Mouse (Mus musculus) kidney, postnatal 0 days (tissue): ENCODE measurements around the gene Bola3. TPM values are rescaled to one million over a fixed set of nuclear protein-coding genes. Genes with fewer than 3 reads are reported as not detected.

Source experiments
- ATAC-seq: fragments of 200-750 bp; cut with Nextera tagmentation; replicated peaks from 2 replicates; pipeline ENCODE4 v1.8.0; 2017; ENCODE audit warnings: low read depth, moderate number of reproducible peaks, moderate TSS enrichment, moderate library complexity; ENCODE audit not compliant: low FRiP score
- DNase-seq: peaks from one replicate; pipeline ENCODE4 v3.0.0-alpha.2; 2016; ENCODE audit warnings: low spot score
- H3K27ac ChIP-seq: fragments of 300-500 bp; sonication (generic); 2 replicates; pipeline ENCODE4 v1.5.1; 2014; ENCODE audit warnings: mild to moderate bottlenecking
- H3K27me3 ChIP-seq: fragments of 300-500 bp; sonication (generic); 2 replicates; pipeline ENCODE4 v1.6.1; 2014; ENCODE audit warnings: low read length, mixed read lengths; ENCODE audit not compliant: insufficient read depth
- H3K36me3 ChIP-seq: fragments of 300-500 bp; sonication (generic); 2 replicates; pipeline ENCODE4 v1.6.1; 2014; ENCODE audit warnings: low read length, mixed read lengths; ENCODE audit not compliant: insufficient read depth
- H3K4me1 ChIP-seq: fragments of 300-500 bp; sonication (generic); replicated peaks from 2 replicates; pipeline ENCODE4 v1.6.1; 2014; ENCODE audit warnings: antibody characterized with exemption, low read length, mixed read lengths; ENCODE audit not compliant: insufficient read depth
- H3K4me2 ChIP-seq: fragments of 300-500 bp; sonication (generic); 2 replicates; pipeline ENCODE4 v1.6.1; 2014; ENCODE audit warnings: mild to moderate bottlenecking, low read length, moderate library complexity, mixed read lengths
- H3K4me3 ChIP-seq: fragments of 300-500 bp; sonication (generic); replicated peaks from 2 replicates; pipeline ENCODE4 v1.5.1; 2014; ENCODE audit warnings: low read depth, low read length
- H3K9ac ChIP-seq: fragments of 300-500 bp; sonication (generic); 2 replicates; pipeline ENCODE4 v1.6.1; 2014; ENCODE audit warnings: low read depth, low read length
- H3K9me3 ChIP-seq: fragments of 300-500 bp; sonication (generic); replicated peaks from 2 replicates; pipeline ENCODE4 v1.6.1; 2016; ENCODE audit warnings: low read length, inconsistent platforms, mixed read lengths
- CTCF ChIP-seq: IDR thresholded peaks from 2 replicates; pipeline ENCODE4 v1.5.1; 2016; ENCODE audit warnings: antibody characterized with exemption, low read depth, mild to moderate bottlenecking, moderate library complexity
- WGBS: fragments of 180-500 bp; shearing (Covaris S2); extraction: QIAGEN DNeasy Blood & Tissue Kit; methylation state at CpG from one replicate; pipeline ENCODE4 v1.1.7; 2014; 5-methylcytosine and 5-hydroxymethylcytosine counted together
- polyA plus RNA-seq: library from polyadenylated mRNA; unstranded; fragments of >200 nt; fragmentation: Nextera tagmentation; extraction: Ambion mirVana; gene quantifications from 2 replicates; pipeline ENCODE4 v1.2.1, GENCODE M21; 2015

Gene Bola3
- polyA plus RNA-seq, 1 experiment from 2014 or later, result 242 TPM

- no peak overlapping the region for H3K27ac ChIP-seq
- WGBS, result 92% methylated on average over 16 of the region's 16 CpGs
- H3K4me1 ChIP-seq, result peaks cover 6% of the 10 kb centered on the region
- DNase-seq, result no peak
- no peak overlapping the region for H3K4me3 ChIP-seq
- H3K9me3 ChIP-seq, result no peaks in the 10 kb centered on the region
- peaks cover 16% of the 10 kb centered on the region for H3K36me3 ChIP-seq
- ATAC-seq, result no peak
- no peaks in the 10 kb centered on the region for H3K27me3 ChIP-seq
- TF ChIP-seq CTCF, result no peak
- H3K9ac ChIP-seq, result no peak overlapping the region
- no peak overlapping the region for H3K4me2 ChIP-seq
Measured at GRCm38 (mm10) chr6:83350851-83351405, 2.0 kb downstream of the Bola3 start.

GRCm38 (mm10) chr6:83351490-83352160, 2.7 kb downstream of the Bola3 start:
- no peaks in the 10 kb centered on the region for H3K9me3 ChIP-seq
- no peak overlapping the region for H3K4me3 ChIP-seq
- no peak overlapping the region for H3K4me2 ChIP-seq
- no peaks in the 10 kb centered on the region for H3K27me3 ChIP-seq
- peaks cover 6% of the 10 kb centered on the region for H3K4me1 ChIP-seq
- ATAC-seq (no peak), DNase-seq (no peak)
- no peak overlapping the region for H3K27ac ChIP-seq
- H3K36me3 ChIP-seq, result peaks cover 16% of the 10 kb centered on the region
- no peak overlapping the region for H3K9ac ChIP-seq
- 80% methylated on average over 7 of the region's 7 CpGs for WGBS
- no peak for TF ChIP-seq CTCF

GRCm38 (mm10) chr6:83352666-83353410, 3.9 kb downstream of the Bola3 start:
- Histone ChIP-seq H3K4me3 (no peak overlapping the region), H3K9me3 (no peaks in the 10 kb centered on the region), H3K9ac (no peak overlapping the region), H3K27ac (no peak overlapping the region), H3K4me2 (no peak overlapping the region), H3K27me3 (no peaks in the 10 kb centered on the region), H3K4me1 (peaks cover 6% of the 10 kb centered on the region), H3K36me3 (peaks cover 16% of the 10 kb centered on the region)
- DNase-seq (no peak), ATAC-seq (no peak)
- WGBS, result 91% methylated on average over 24 of the region's 24 CpGs
- no peak for TF ChIP-seq CTCF

- Histone ChIP-seq H3K4me3 (no peak overlapping the region), H3K4me2 (no peak overlapping the region), H3K9ac (no peak overlapping the region), H3K9me3 (no peaks in the 10 kb centered on the region), H3K36me3 (peaks cover 35% of the 10 kb centered on the region), H3K4me1 (peaks cover 3% of the 10 kb centered on the region), H3K27ac (no peak overlapping the region), H3K27me3 (no peaks in the 10 kb centered on the region)
- no peak for TF ChIP-seq CTCF
- WGBS, result 82% methylated on average over 9 of the region's 9 CpGs
- ATAC-seq (0 out of 2 replicates have a peak, but pooled peaks have one; percentile 4), DNase-seq (no peak)
Measured at GRCm38 (mm10) chr6:83354856-83355781, 6.2 kb downstream of the Bola3 start.

DNA sequence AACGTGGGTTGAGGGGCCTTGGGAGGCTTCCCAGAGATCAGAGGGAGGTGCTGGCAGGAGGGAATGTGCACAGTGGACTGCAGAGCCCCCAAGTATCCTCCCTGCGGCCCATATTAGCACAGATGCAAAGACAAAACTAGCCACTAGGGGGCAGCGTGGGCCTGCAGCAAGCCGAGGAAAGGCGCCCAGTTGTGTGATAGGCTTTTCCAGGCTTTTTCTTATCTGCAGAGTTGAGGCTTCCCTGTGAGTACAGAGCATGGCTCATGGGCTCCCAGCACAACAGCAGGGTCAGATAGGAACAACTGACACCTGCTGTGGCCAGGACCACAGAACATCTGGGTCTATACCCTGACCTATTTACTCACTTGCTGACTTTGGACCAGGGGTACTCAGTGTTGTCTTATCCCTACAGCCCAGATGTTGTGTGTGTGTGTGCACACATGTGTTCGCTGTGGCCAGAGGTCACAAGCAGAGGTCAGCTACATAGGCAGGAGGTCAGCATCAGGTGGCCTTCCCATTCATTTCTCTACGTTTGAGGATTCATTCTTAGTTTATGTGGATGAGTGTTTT, 7.7 kb downstream of the Bola3 start:
- Histone ChIP-seq H3K4me2 (no peak overlapping the region), H3K4me3 (no peak overlapping the region), H3K36me3 (peaks cover 35% of the 10 kb centered on the region), H3K9ac (no peak overlapping the region), H3K4me1 (no peaks in the 10 kb centered on the region), H3K27me3 (no peaks in the 10 kb centered on the region), H3K27ac (no peak overlapping the region), H3K9me3 (no peaks in the 10 kb centered on the region)
- peak; percentile 92 for DNase-seq
- ATAC-seq, result peak; percentile 44; the same call in 1 of the 2 replicates
- TF ChIP-seq CTCF, result peak; percentile 98
- WGBS, result 23% methylated on average over 7 of the region's 7 CpGs
